Mouse (Mus musculus): Measurements from ENCODE around the gene Homer1.

Gene Homer1

GRCm38 (mm10) chr13:93389242-93389625 lies 89.8 kb downstream of the Homer1 start:
- no peak for DNase-seq (ENCODE audit: low read depth, low spot score)

- DNase-seq (ENCODE audit: low read depth, low spot score), result no peak
These were observed 100.3 kb downstream of the Homer1 start for GRCm38 (mm10) chr13:93399710-93400216.

DNA sequence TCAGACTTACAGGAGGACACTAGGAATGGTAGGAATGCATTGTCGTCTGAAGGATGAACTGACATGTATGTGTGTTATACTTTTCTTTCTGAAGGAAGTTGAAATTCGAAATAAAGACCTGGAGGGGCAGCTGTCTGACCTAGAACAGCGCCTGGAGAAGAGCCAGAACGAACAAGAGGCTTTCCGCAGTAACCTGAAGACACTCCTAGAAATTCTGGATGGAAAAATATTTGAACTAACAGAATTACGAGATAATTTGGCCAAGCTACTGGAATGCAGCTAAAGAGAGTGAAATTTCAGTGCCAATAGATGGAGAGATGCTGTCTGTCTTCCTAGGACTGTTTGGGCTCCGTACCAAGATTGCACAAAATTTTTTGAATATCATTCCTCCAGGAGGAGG lies 102.5 kb downstream of the Homer1 start:
- DNase-seq (ENCODE audit: low read depth, low spot score), result no peak

DNA sequence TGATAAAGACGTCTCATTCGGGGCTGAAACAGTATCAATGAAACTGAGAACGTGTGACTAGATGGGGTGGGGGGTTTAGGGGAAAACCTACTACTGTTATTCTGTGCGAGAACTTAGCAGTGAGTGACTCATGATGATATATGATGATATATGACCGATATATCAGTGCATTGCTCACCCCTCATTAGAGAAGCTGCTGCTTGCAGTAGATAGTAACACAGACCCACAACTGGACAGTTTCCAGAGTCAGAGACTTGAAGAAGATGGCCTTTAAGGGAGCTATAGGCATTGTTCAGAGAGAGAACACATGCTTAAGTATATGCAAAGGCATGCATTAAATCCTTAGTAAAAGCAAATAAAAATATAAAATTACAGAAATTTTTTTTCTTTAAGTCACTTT lies 107.4 kb downstream of the Homer1 start:
- DNase-seq (ENCODE audit: low read depth, low spot score), result no peak

DNA sequence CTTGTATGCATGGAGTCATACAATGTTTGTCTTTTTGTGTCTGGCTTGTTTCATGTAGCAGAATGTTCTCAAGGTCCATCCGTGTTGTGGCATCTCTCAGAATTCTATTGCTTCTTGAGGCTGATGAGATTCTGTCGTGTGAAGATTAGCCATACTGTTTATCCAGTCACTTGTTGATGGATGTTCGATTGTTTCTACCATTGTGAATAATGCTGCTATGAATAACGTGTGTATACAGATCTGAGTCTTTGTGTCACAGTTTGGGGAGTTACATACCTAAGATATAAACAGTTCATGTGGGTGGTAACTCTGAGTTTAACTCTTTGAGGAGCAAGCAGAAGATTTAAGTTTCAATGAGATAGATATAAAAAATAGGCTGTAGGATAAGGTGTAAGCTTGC lies 110.9 kb downstream of the Homer1 start:
- no peak for DNase-seq (ENCODE audit: low read depth, low spot score)

GRCm38 (mm10) chr13:93415055-93415454 lies 115.6 kb downstream of the Homer1 start:
- no peak for DNase-seq (ENCODE audit: low read depth, low spot score)

- DNase-seq (ENCODE audit: low read depth, low spot score), result no peak
These were observed 118.9 kb downstream of the Homer1 start for GRCm38 (mm10) chr13:93418292-93418691.

DNA sequence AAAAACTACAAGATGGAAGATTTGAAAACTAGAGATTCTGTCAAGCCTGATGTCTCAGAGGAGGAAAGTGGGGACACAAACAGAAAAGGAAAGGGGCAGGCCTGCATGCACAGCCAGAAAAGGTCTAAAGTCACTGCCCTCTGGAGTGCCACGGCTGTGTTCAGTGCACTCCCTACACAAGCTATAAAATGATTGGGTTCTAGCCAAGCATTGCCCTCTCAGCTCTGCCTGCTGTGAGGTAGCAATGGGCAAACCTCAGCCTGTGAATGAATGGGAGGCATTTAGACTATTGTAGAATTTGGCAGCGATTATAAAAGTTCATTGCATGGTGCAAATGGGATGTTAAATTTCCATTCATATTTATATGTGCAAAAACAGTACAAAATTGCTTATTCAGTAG lies 120.3 kb downstream of the Homer1 start:
- DNase-seq (ENCODE audit: low read depth, low spot score), result no peak

GRCm38 (mm10) chr13:93423224-93423623 lies 123.8 kb downstream of the Homer1 start:
- DNase-seq (ENCODE audit: low read depth, low spot score), result no peak

- DNase-seq (ENCODE audit: low read depth, low spot score), result no peak
These were observed 128.8 kb downstream of the Homer1 start for GRCm38 (mm10) chr13:93427920-93428876.

GRCm38 (mm10) chr13:93429205-93429604 lies 129.8 kb downstream of the Homer1 start:
- DNase-seq (ENCODE audit: low read depth, low spot score), result no peak

GRCm38 (mm10) chr13:93440167-93440566 lies 140.7 kb downstream of the Homer1 start:
- no peak for DNase-seq (ENCODE audit: low read depth, low spot score)

- peak; percentile 37 for DNase-seq (ENCODE audit: low read depth, low spot score)
These were observed 153.8 kb downstream of the Homer1 start for GRCm38 (mm10) chr13:93453275-93453674.

Measured in brain, embryonic 18.5 days (tissue).